Mouse (Mus musculus) heart, embryonic 12.5 days (tissue): ENCODE measurements around the gene Susd3. TPM values are rescaled to one million over a fixed set of nuclear protein-coding genes. Genes with fewer than 3 reads are reported as not detected.
A peak's percentile ranks its signal among the peaks of the same experiment; 100 is the strongest.

Source experiments
- ATAC-seq: fragments of 200-750 bp; cut with Nextera tagmentation; 2 replicates; pipeline ENCODE4 v1.8.0; 2017; ENCODE audit warnings: moderate TSS enrichment, moderate library complexity; ENCODE audit not compliant: insufficient number of reproducible peaks, low FRiP score
- H3K27ac ChIP-seq: fragments of 300-500 bp; sonication (generic); 2 replicates; pipeline ENCODE4 v1.5.1; 2016; ENCODE audit warnings: mild to moderate bottlenecking, moderate library complexity; ENCODE audit not compliant: poor library complexity, severe bottlenecking
- H3K27me3 ChIP-seq: fragments of 300-500 bp; sonication (generic); replicated peaks from 2 replicates; pipeline ENCODE4 v1.6.1; 2016; ENCODE audit warnings: mild to moderate bottlenecking, moderate library complexity
- H3K36me3 ChIP-seq: fragments of 300-500 bp; sonication (generic); 2 replicates; pipeline ENCODE4 v1.6.1; 2016; ENCODE audit warnings: mild to moderate bottlenecking, moderate library complexity
- H3K4me1 ChIP-seq: fragments of 300-500 bp; sonication (generic); replicated peaks from 2 replicates; pipeline ENCODE4 v1.6.1; 2016; ENCODE audit warnings: mild to moderate bottlenecking
- H3K4me2 ChIP-seq: fragments of 300-500 bp; sonication (generic); 2 replicates; pipeline ENCODE4 v1.6.1; 2016; ENCODE audit warnings: mild to moderate bottlenecking, moderate library complexity
- H3K4me3 ChIP-seq: fragments of 300-500 bp; sonication (generic); 2 replicates; pipeline ENCODE4 v1.5.1; 2016; ENCODE audit warnings: mild to moderate bottlenecking
- H3K9ac ChIP-seq: fragments of 300-500 bp; sonication (generic); 2 replicates; pipeline ENCODE4 v1.6.1; 2016; ENCODE audit warnings: mild to moderate bottlenecking, moderate library complexity
- H3K9me3 ChIP-seq: fragments of 300-500 bp; sonication (generic); replicated peaks from 2 replicates; pipeline ENCODE4 v1.6.1; 2016; ENCODE audit warnings: mild to moderate bottlenecking, moderate library complexity
- WGBS: fragments of 180-500 bp; shearing (Covaris S2); methylation state at CpG from one replicate; pipeline ENCODE4 v1.1.7; 2016; 5-methylcytosine and 5-hydroxymethylcytosine counted together
- polyA plus RNA-seq: library from polyadenylated mRNA; unstranded; fragments of >200 nt; fragmentation: Nextera tagmentation; extraction: Ambion mirVana; gene quantifications from 2 replicates; pipeline ENCODE4 v1.2.1, GENCODE M21; 2016

Susd3 gene
- polyA plus RNA-seq, 1 experiment from 2014 or later = 0.80 TPM

- H3K9me3 ChIP-seq = no peaks in the 10 kb centered on the region
- H3K27ac ChIP-seq = no peak overlapping the region
- H3K4me2 ChIP-seq = no peak overlapping the region
- H3K9ac ChIP-seq = no peak overlapping the region
- no peak for ATAC-seq
- no peaks in the 10 kb centered on the region for H3K36me3 ChIP-seq
- WGBS = 53% methylated on average over 2 of the region's 2 CpGs
- H3K4me3 ChIP-seq = no peak overlapping the region
- peaks cover 19% of the 10 kb centered on the region for H3K4me1 ChIP-seq
- no peaks in the 10 kb centered on the region for H3K27me3 ChIP-seq
Observed at GRCm38 (mm10) chr13:49267645-49268044, 19.1 kb upstream of the Susd3 start.

GRCm38 (mm10) chr13:49260036-49260722, 11.7 kb upstream of the Susd3 start:
- peaks cover 15% of the 10 kb centered on the region for H3K4me1 ChIP-seq
- no peaks in the 10 kb centered on the region for H3K36me3 ChIP-seq
- no peak overlapping the region for H3K27ac ChIP-seq
- WGBS = 66% methylated on average over 15 of the region's 15 CpGs
- no peaks in the 10 kb centered on the region; the same call in 1 of the 2 replicates for H3K9me3 ChIP-seq
- H3K4me3 ChIP-seq = no peak overlapping the region
- H3K9ac ChIP-seq = no peak overlapping the region
- no peak for ATAC-seq
- 0 out of 2 replicates have a peak, but pooled peaks cover 9% of the 10 kb centered on the region for H3K27me3 ChIP-seq
- H3K4me2 ChIP-seq = no peak overlapping the region

- WGBS = 62% methylated on average over 3 of the region's 3 CpGs
- no peak for ATAC-seq
- Histone ChIP-seq H3K27ac (no peak overlapping the region), H3K36me3 (no peaks in the 10 kb centered on the region), H3K4me2 (no peak overlapping the region), H3K27me3 (0 out of 2 replicates have a peak, but pooled peaks cover 9% of the 10 kb centered on the region), H3K4me3 (no peak overlapping the region), H3K9me3 (no peaks in the 10 kb centered on the region; the same call in 1 of the 2 replicates), H3K4me1 (no peaks in the 10 kb centered on the region), H3K9ac (no peak overlapping the region)
Observed at GRCm38 (mm10) chr13:49257819-49258313, 9.4 kb upstream of the Susd3 start.

GRCm38 (mm10) chr13:49252746-49253145, 4.2 kb upstream of the Susd3 start:
- ATAC-seq = no peak
- Histone ChIP-seq H3K4me2 (no peak overlapping the region), H3K36me3 (no peaks in the 10 kb centered on the region)

GRCm38 (mm10) chr13:49252113-49252512, 3.6 kb upstream of the Susd3 start:
- H3K27ac ChIP-seq = no peak overlapping the region
- H3K36me3 ChIP-seq = no peaks in the 10 kb centered on the region
- H3K9ac ChIP-seq = no peak overlapping the region
- H3K27me3 ChIP-seq = peaks cover 30% of the 10 kb centered on the region
- H3K4me2 ChIP-seq = no peak overlapping the region
- H3K9me3 ChIP-seq = no peaks in the 10 kb centered on the region
- peaks cover 17% of the 10 kb centered on the region for H3K4me1 ChIP-seq
- H3K4me3 ChIP-seq = no peak overlapping the region
- 56% methylated on average over 2 of the region's 2 CpGs for WGBS
- no peak for ATAC-seq

More at GRCm38 (mm10) chr13:49252746-49253145, 4.2 kb upstream of the Susd3 start:
- Histone ChIP-seq H3K27me3 (peaks cover 24% of the 10 kb centered on the region), H3K9me3 (no peaks in the 10 kb centered on the region), H3K9ac (no peak overlapping the region), H3K27ac (no peak overlapping the region), H3K4me1 (peaks cover 12% of the 10 kb centered on the region), H3K4me3 (no peak overlapping the region)
- WGBS = 86% methylated on average over 13 of the region's 13 CpGs

GRCm38 (mm10) chr13:49250716-49251517, 2.4 kb upstream of the Susd3 start:
- Histone ChIP-seq H3K27me3 (peaks cover 38% of the 10 kb centered on the region), H3K9me3 (no peaks in the 10 kb centered on the region), H3K4me2 (no peak overlapping the region), H3K36me3 (no peaks in the 10 kb centered on the region), H3K4me1 (peaks cover 25% of the 10 kb centered on the region), H3K4me3 (no peak overlapping the region), H3K9ac (no peak overlapping the region), H3K27ac (no peak overlapping the region)
- ATAC-seq = no peak
- 29% methylated on average over 4 of the region's 4 CpGs for WGBS

GRCm38 (mm10) chr13:49249634-49250033, 1.1 kb upstream of the Susd3 start:
- 63% methylated on average over 2 of the region's 2 CpGs for WGBS
- no peak overlapping the region for H3K27ac ChIP-seq

GRCm38 (mm10) chr13:49248923-49249322, 417 bp upstream of the Susd3 start:
- H3K9me3 ChIP-seq = no peaks in the 10 kb centered on the region
- ATAC-seq = no peak
- no peak overlapping the region for H3K4me2 ChIP-seq
- H3K27ac ChIP-seq = no peak overlapping the region
- H3K36me3 ChIP-seq = no peaks in the 10 kb centered on the region
- WGBS = 40% methylated on average over 3 of the region's 3 CpGs
- H3K27me3 ChIP-seq = peaks cover 50% of the 10 kb centered on the region
- no peak overlapping the region for H3K4me3 ChIP-seq
- no peak overlapping the region for H3K9ac ChIP-seq
- peaks cover 30% of the 10 kb centered on the region for H3K4me1 ChIP-seq

More at GRCm38 (mm10) chr13:49249634-49250033, 1.1 kb upstream of the Susd3 start:
- Histone ChIP-seq H3K4me1 (peaks cover 30% of the 10 kb centered on the region), H3K27me3 (peaks cover 48% of the 10 kb centered on the region), H3K9me3 (no peaks in the 10 kb centered on the region), H3K9ac (no peak overlapping the region), H3K4me3 (no peak overlapping the region), H3K4me2 (no peak overlapping the region), H3K36me3 (no peaks in the 10 kb centered on the region)
- ATAC-seq = no peak

GRCm38 (mm10) chr13:49247740-49248466, 603 bp downstream of the Susd3 start:
- Histone ChIP-seq H3K9me3 (no peaks in the 10 kb centered on the region), H3K4me1 (peaks cover 33% of the 10 kb centered on the region), H3K4me3 (peak overlapping the region; percentile 49), H3K36me3 (no peaks in the 10 kb centered on the region), H3K9ac (peak overlapping the region; percentile 53), H3K27me3 (peaks cover 57% of the 10 kb centered on the region), H3K4me2 (peak overlapping the region; percentile 81), H3K27ac (no peak overlapping the region)
- ATAC-seq = peak; percentile 61
- WGBS = 1% methylated on average over 58 of the region's 58 CpGs

- Histone ChIP-seq H3K27me3 (peaks cover 57% of the 10 kb centered on the region), H3K4me2 (peak overlapping the region; percentile 81), H3K9ac (peak overlapping the region; percentile 53; the same call in 1 of the 2 replicates), H3K9me3 (no peaks in the 10 kb centered on the region), H3K36me3 (no peaks in the 10 kb centered on the region), H3K4me1 (peaks cover 39% of the 10 kb centered on the region), H3K27ac (no peak overlapping the region), H3K4me3 (peak overlapping the region; percentile 49)
- WGBS = 34% methylated on average over 12 of the region's 12 CpGs
- ATAC-seq = no peak
Observed at GRCm38 (mm10) chr13:49247232-49247739, 1.2 kb downstream of the Susd3 start.
